Mouse (Mus musculus): ENCODE results near the gene Tprkb. TPM values are rescaled to one million over a fixed set of nuclear protein-coding genes. Genes with fewer than 3 reads are reported as not detected.
"Not testable (repeated sequence)": the region's sequence is repeated elsewhere in the genome, so short reads cannot be mapped to it uniquely, and the experiment has no call there.

The Tprkb gene
- polyA plus RNA-seq, 1 experiment: 19.8 TPM

- H3K36me3 ChIP-seq (ENCODE audit: control insufficient read depth, insufficient read depth); H3K27me3 ChIP-seq (ENCODE audit: control insufficient read depth, insufficient read depth, insufficient read length): not testable (repeated sequence)
- Histone ChIP-seq H3K4me3 (peak within 1 kb of the TSS; percentile 75), H3ac (ENCODE audit: control insufficient read depth, insufficient read length) (peak within 1 kb of the TSS; percentile 79), H3K79me2 (ENCODE audit: control insufficient read depth, insufficient read depth) (peaks cover 13% of the 10 kb centered on the region), H3K4me2 (ENCODE audit: low read depth) (peak within 1 kb of the TSS; percentile 96)
- TF ChIP-seq POLR2AphosphoS2 (IDR thresholded peaks at IDR 0.05; ENCODE audit: insufficient read length, low read depth) (peak; percentile 20), POLR2A (IDR thresholded peaks at IDR 0.05; ENCODE audit: insufficient read length, low read depth) (peak; percentile 68), USF1 (IDR thresholded peaks at IDR 0.05; ENCODE audit: low read depth) (peak; percentile 54)
Observed at GRCm38 (mm10) chr6:85915539-85916513, 4.2 kb downstream of the Tprkb start, which contains the start of gene Nat8f1. Nat8f1 (minus strand) TSS chr6:85915687.

DNA sequence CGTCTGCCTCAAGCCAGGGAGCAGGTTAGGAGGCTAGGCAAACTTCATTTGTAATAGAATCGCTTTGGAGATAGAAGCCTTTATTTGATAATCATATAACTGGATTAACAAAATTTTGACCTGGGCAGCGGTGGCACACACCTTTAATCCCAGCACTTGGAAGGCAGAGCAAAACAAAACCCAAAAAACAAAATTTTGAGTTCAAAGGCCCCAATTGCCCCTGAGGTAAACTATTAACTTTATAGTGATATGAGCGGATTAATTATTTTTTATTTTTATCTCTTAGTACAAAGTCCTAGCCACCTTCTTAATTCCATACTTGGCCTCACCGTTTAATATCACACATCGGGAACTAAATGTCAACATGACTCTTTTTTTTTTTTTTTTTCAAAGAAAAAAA, 4.9 kb downstream of the Tprkb start:
- Histone ChIP-seq H3K36me3 (ENCODE audit: control insufficient read depth, insufficient read depth) (no peaks in the 10 kb centered on the region), H3K4me3 (peak overlapping the region; percentile 75), H3K79me2 (ENCODE audit: control insufficient read depth, insufficient read depth) (peaks cover 13% of the 10 kb centered on the region), H3K4me2 (ENCODE audit: low read depth) (peak overlapping the region; percentile 96), H3ac (ENCODE audit: control insufficient read depth, insufficient read length) (peak overlapping the region; percentile 79), H3K27me3 (ENCODE audit: control insufficient read depth, insufficient read depth, insufficient read length) (no peaks in the 10 kb centered on the region)
- TF ChIP-seq REST (IDR thresholded peaks at IDR 0.05; ENCODE audit: insufficient read depth, insufficient read length) (no peak), POLR2A (IDR thresholded peaks at IDR 0.05; ENCODE audit: insufficient read length, low read depth) (no peak), SRF (IDR thresholded peaks at IDR 0.05; ENCODE audit: control insufficient read depth, insufficient read length, low read depth) (no peak), USF1 (IDR thresholded peaks at IDR 0.05; ENCODE audit: low read depth) (no peak), TCF12 (IDR thresholded peaks at IDR 0.05; ENCODE audit: insufficient read depth, poor library complexity, severe bottlenecking) (no peak), E2F4 (IDR thresholded peaks at IDR 0.05; ENCODE audit: insufficient read depth) (no peak), MYOG (IDR thresholded peaks at IDR 0.05; ENCODE audit: control insufficient read depth in 1 of 3, insufficient read depth in 1 of 3, insufficient read length in 2 of 3, low read depth in 2 of 3) (no peak), TCF3 (IDR thresholded peaks at IDR 0.05; ENCODE audit: insufficient read length, low read depth) (no peak), MYOD1 (IDR thresholded peaks at IDR 0.05; ENCODE audit: control insufficient read depth in 1 of 3, insufficient read length in 2 of 3, low read depth in 2 of 3) (no peak), CEBPB (IDR thresholded peaks at IDR 0.05; ENCODE audit: insufficient read depth, poor library complexity, severe bottlenecking) (no peak), MAX (IDR thresholded peaks at IDR 0.05; ENCODE audit: low read depth) (no peak), POLR2AphosphoS2 (IDR thresholded peaks at IDR 0.05; ENCODE audit: insufficient read length, low read depth) (no peak)

DNA sequence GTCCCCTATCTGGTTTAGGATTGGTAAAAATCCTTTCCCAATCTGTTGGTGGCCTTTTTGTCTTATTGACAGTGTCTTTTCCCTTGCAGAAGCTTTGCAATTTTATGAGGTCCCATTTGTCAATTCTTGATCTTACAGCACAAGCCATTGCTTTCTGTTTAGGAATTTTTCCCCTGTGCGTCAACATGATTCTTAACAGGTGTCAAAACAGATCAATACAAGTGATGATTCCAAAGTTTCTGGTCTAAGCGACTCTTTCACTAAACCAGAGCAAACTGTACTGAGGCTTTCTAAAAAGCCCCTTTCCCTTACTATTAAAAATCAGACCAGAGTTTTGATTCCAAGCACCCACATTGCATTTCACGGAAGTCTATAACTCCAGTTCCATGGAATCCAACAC, 6.7 kb downstream of the Tprkb start:
- H3K36me3 ChIP-seq (ENCODE audit: control insufficient read depth, insufficient read depth): not testable (repeated sequence)

DNA sequence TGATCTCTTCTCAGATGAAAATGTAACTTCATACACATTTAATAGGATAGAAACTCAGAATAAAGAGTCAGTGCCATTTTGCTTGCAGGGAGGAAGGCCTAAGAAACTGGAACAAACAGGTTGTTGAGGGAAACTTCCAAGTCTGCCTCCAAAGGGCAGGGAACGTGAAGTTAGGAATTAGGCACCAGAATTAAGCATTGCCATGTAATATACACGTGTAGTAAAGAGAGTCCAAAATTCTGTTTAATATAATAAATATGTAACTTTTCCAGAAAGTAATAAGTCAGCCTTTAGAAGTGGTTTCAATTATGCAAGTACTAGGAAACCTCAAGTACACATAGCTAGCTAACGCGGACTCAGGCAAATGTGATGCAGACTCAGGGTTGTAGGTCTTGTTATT, 7.7 kb downstream of the Tprkb start:
- Histone ChIP-seq H3K4me2 (ENCODE audit: low read depth) (no peak overlapping the region), H3K4me3 (no peak overlapping the region), H3ac (ENCODE audit: control insufficient read depth, insufficient read length) (no peak overlapping the region), H3K36me3 (ENCODE audit: control insufficient read depth, insufficient read depth) (peaks cover 8% of the 10 kb centered on the region), H3K27me3 (ENCODE audit: control insufficient read depth, insufficient read depth, insufficient read length) (no peaks in the 10 kb centered on the region), H3K79me2 (ENCODE audit: control insufficient read depth, insufficient read depth) (peaks cover 13% of the 10 kb centered on the region)
- TF ChIP-seq TCF12 (IDR thresholded peaks at IDR 0.05; ENCODE audit: insufficient read depth, poor library complexity, severe bottlenecking) (no peak), POLR2AphosphoS2 (IDR thresholded peaks at IDR 0.05; ENCODE audit: insufficient read length, low read depth) (no peak), MAX (IDR thresholded peaks at IDR 0.05; ENCODE audit: low read depth) (no peak), MYOD1 (IDR thresholded peaks at IDR 0.05; ENCODE audit: control insufficient read depth in 1 of 3, insufficient read length in 2 of 3, low read depth in 2 of 3) (no peak), TCF3 (IDR thresholded peaks at IDR 0.05; ENCODE audit: insufficient read length, low read depth) (no peak), USF1 (IDR thresholded peaks at IDR 0.05; ENCODE audit: low read depth) (no peak), REST (IDR thresholded peaks at IDR 0.05; ENCODE audit: insufficient read depth, insufficient read length) (no peak), SRF (IDR thresholded peaks at IDR 0.05; ENCODE audit: control insufficient read depth, insufficient read length, low read depth) (no peak), POLR2A (IDR thresholded peaks at IDR 0.05; ENCODE audit: insufficient read length, low read depth) (no peak), E2F4 (IDR thresholded peaks at IDR 0.05; ENCODE audit: insufficient read depth) (no peak), CEBPB (IDR thresholded peaks at IDR 0.05; ENCODE audit: insufficient read depth, poor library complexity, severe bottlenecking) (no peak)

More for the DNA sequence above, 6.7 kb downstream of the Tprkb start:
- H3K4me3 ChIP-seq; H3K27me3 ChIP-seq (ENCODE audit: control insufficient read depth, insufficient read depth, insufficient read length); H3ac ChIP-seq (ENCODE audit: control insufficient read depth, insufficient read length); H3K4me2 ChIP-seq (ENCODE audit: low read depth): not testable (repeated sequence)
- peaks cover 13% of the 10 kb centered on the region for H3K79me2 ChIP-seq (ENCODE audit: control insufficient read depth, insufficient read depth)

- TF ChIP-seq POLR2AphosphoS2 (IDR thresholded peaks at IDR 0.05; ENCODE audit: insufficient read length, low read depth) (no peak), E2F4 (IDR thresholded peaks at IDR 0.05; ENCODE audit: insufficient read depth) (no peak), REST (IDR thresholded peaks at IDR 0.05; ENCODE audit: insufficient read depth, insufficient read length) (no peak), MYOG (IDR thresholded peaks at IDR 0.05; ENCODE audit: control insufficient read depth in 1 of 3, insufficient read depth in 1 of 3, insufficient read length in 2 of 3, low read depth in 2 of 3) (no peak), POLR2A (IDR thresholded peaks at IDR 0.05; ENCODE audit: insufficient read length, low read depth) (no peak), TCF3 (IDR thresholded peaks at IDR 0.05; ENCODE audit: insufficient read length, low read depth) (no peak), MYOD1 (IDR thresholded peaks at IDR 0.05; ENCODE audit: control insufficient read depth in 1 of 3, insufficient read length in 2 of 3, low read depth in 2 of 3) (no peak), CEBPB (IDR thresholded peaks at IDR 0.05; ENCODE audit: insufficient read depth, poor library complexity, severe bottlenecking) (no peak), SRF (IDR thresholded peaks at IDR 0.05; ENCODE audit: control insufficient read depth, insufficient read length, low read depth) (no peak)
- Histone ChIP-seq H3ac (ENCODE audit: control insufficient read depth, insufficient read length) (no peak overlapping the region), H3K36me3 (ENCODE audit: control insufficient read depth, insufficient read depth) (peaks cover 35% of the 10 kb centered on the region), H3K79me2 (ENCODE audit: control insufficient read depth, insufficient read depth) (no peaks in the 10 kb centered on the region), H3K4me3 (no peak overlapping the region), H3K27me3 (ENCODE audit: control insufficient read depth, insufficient read depth, insufficient read length) (no peaks in the 10 kb centered on the region), H3K4me2 (ENCODE audit: low read depth) (no peak overlapping the region)
Observed at GRCm38 (mm10) chr6:85923643-85924042, 12.0 kb downstream of the Tprkb start.
